Mouse (Mus musculus) kidney, embryonic 16.5 days (tissue): ENCODE measurements at regions not wholly inside any gene's neighbourhood (a gene's known extent, or its start where the extent isn't known, plus 50 kb on each side); places are given as distances from the start of the nearest gene placed in this dataset.

Source experiments
- ATAC-seq: fragments of 200-750 bp; cut with Nextera tagmentation; 2 replicates; pipeline ENCODE4 v1.8.0; 2017; ENCODE audit warnings: moderate TSS enrichment; ENCODE audit not compliant: low FRiP score, low TSS enrichment
- H3K27ac ChIP-seq: fragments of 300-500 bp; sonication (generic); 2 replicates; pipeline ENCODE4 v1.5.1; 2014; ENCODE audit warnings: low read length
- H3K27me3 ChIP-seq: fragments of 300-500 bp; sonication (generic); 2 replicates; pipeline ENCODE4 v1.6.1; 2014; ENCODE audit warnings: low read length, control low read depth, mixed read lengths; ENCODE audit not compliant: insufficient read depth
- H3K36me3 ChIP-seq: fragments of 300-500 bp; sonication (generic); 2 replicates; pipeline ENCODE4 v1.6.1; 2014; ENCODE audit warnings: low read length, control low read depth, mixed read lengths; ENCODE audit not compliant: insufficient read depth
- H3K4me1 ChIP-seq: fragments of 300-500 bp; sonication (generic); 2 replicates; pipeline ENCODE4 v1.6.1; 2014; ENCODE audit warnings: low read length, control low read depth, mixed read lengths; ENCODE audit not compliant: insufficient read depth
- H3K4me2 ChIP-seq: fragments of 300-500 bp; sonication (generic); replicated peaks from 2 replicates; pipeline ENCODE4 v1.6.1; 2014; ENCODE audit warnings: low read depth, low read length
- H3K4me3 ChIP-seq: fragments of 300-500 bp; sonication (generic); 2 replicates; pipeline ENCODE4 v1.5.1; 2014; ENCODE audit warnings: mild to moderate bottlenecking, low read length
- H3K9ac ChIP-seq: fragments of 300-500 bp; sonication (generic); replicated peaks from 2 replicates; pipeline ENCODE4 v1.6.1; 2014; ENCODE audit warnings: low read length
- H3K9me3 ChIP-seq: fragments of 300-500 bp; sonication (generic); 2 replicates; pipeline ENCODE4 v1.6.1; 2016; ENCODE audit warnings: low read length, control low read depth
- WGBS: fragments of 180-500 bp; shearing (Covaris S2); extraction: QIAGEN DNeasy Blood & Tissue Kit; methylation state at CpG from one replicate; pipeline ENCODE4 v1.1.7; 2014; 5-methylcytosine and 5-hydroxymethylcytosine counted together

GRCm38 (mm10) chr8:11098228-11098778 is 90.0 kb upstream of the Irs2 start:
- Histone ChIP-seq H3K9me3 (no peaks in the 10 kb centered on the region), H3K27me3 (no peaks in the 10 kb centered on the region), H3K4me3 (no peak overlapping the region), H3K4me1 (peaks cover 9% of the 10 kb centered on the region), H3K36me3 (no peaks in the 10 kb centered on the region), H3K4me2 (no peak overlapping the region), H3K9ac (no peak overlapping the region), H3K27ac (no peak overlapping the region)
- 14% methylated on average over 10 of the region's 10 CpGs for WGBS
- ATAC-seq = peak; percentile 76

DNA sequence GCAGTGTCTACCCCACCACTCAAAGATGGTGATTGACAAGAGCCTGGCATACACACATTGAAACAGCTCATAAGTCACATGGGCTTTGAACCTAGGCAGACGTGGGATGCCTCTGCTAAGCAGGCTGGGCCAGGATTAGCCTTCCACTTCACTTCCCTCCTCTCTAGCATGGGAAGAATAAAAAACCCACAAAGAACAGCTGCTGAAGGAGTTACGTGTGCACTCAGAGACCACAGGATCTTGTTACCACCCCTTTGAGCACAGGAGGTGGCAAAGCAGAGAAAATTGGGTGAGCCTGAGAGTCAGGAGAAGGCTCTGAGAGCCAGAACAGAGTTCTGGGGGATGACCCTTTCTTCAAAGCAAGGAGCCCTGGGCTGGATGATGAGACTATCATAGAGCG is 89.6 kb upstream of the Irs2 start:
- Histone ChIP-seq H3K27me3 (no peaks in the 10 kb centered on the region), H3K4me3 (no peak overlapping the region), H3K36me3 (no peaks in the 10 kb centered on the region), H3K4me2 (no peak overlapping the region), H3K4me1 (peaks cover 9% of the 10 kb centered on the region), H3K9ac (no peak overlapping the region), H3K27ac (no peak overlapping the region), H3K9me3 (no peaks in the 10 kb centered on the region)
- no peak for ATAC-seq
- 65% methylated on average over 3 of the region's 3 CpGs for WGBS

GRCm38 (mm10) chr8:11094516-11094915 is 86.3 kb upstream of the Irs2 start:
- no peak overlapping the region for H3K27ac ChIP-seq
- no peaks in the 10 kb centered on the region for H3K36me3 ChIP-seq
- H3K27me3 ChIP-seq = no peaks in the 10 kb centered on the region
- peaks cover 9% of the 10 kb centered on the region for H3K4me1 ChIP-seq
- no peak overlapping the region for H3K9ac ChIP-seq
- ATAC-seq = no peak
- 61% methylated on average over 8 of the region's 8 CpGs for WGBS
- H3K4me3 ChIP-seq = no peak overlapping the region
- no peaks in the 10 kb centered on the region for H3K9me3 ChIP-seq
- no peak overlapping the region for H3K4me2 ChIP-seq

DNA sequence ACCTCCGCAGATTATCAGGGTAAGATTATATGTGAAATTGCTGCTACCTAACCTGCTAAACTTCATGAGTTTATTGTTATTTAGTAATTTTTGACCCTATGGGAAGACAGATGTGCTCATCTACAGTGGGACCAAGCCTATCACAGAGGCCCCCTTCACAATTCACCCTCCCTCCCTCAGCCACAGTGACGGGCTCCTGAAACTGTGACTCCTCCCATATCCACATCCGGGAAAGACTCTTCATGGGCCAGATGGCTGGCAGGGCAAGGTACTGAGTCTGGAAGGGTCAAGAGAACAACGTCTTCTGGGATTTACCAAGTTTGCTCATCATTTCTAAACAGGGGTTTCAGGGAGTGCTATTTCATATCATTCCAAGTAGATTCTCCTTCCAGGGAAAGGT is 84.1 kb upstream of the Irs2 start:
- ATAC-seq = no peak

GRCm38 (mm10) chr8:11091675-11092345 is 83.6 kb upstream of the Irs2 start:
- H3K27me3 ChIP-seq = no peaks in the 10 kb centered on the region
- ATAC-seq = no peak
- no peak overlapping the region for H3K4me2 ChIP-seq
- H3K9me3 ChIP-seq = no peaks in the 10 kb centered on the region
- no peak overlapping the region for H3K27ac ChIP-seq
- H3K36me3 ChIP-seq = no peaks in the 10 kb centered on the region
- H3K9ac ChIP-seq = no peak overlapping the region
- no peak overlapping the region for H3K4me3 ChIP-seq
- no peaks in the 10 kb centered on the region for H3K4me1 ChIP-seq
- WGBS = 81% methylated on average over 3 of the region's 3 CpGs

More for the DNA sequence above, 84.1 kb upstream of the Irs2 start:
- no peak overlapping the region for H3K27ac ChIP-seq
- WGBS = 52% methylated on average over 4 of the region's 4 CpGs
- H3K4me2 ChIP-seq = no peak overlapping the region
- H3K4me1 ChIP-seq = no peaks in the 10 kb centered on the region
- H3K27me3 ChIP-seq = no peaks in the 10 kb centered on the region
- H3K4me3 ChIP-seq = no peak overlapping the region
- H3K9me3 ChIP-seq = no peaks in the 10 kb centered on the region
- no peaks in the 10 kb centered on the region for H3K36me3 ChIP-seq
- no peak overlapping the region for H3K9ac ChIP-seq

- Histone ChIP-seq H3K36me3 (no peaks in the 10 kb centered on the region), H3K27me3 (no peaks in the 10 kb centered on the region)
- WGBS = 46% methylated on average over 12 of the region's 12 CpGs
Observed at GRCm38 (mm10) chr8:11088946-11089665, 80.8 kb upstream of the Irs2 start.

GRCm38 (mm10) chr8:11085244-11085643 is 77.0 kb upstream of the Irs2 start:
- Histone ChIP-seq H3K27ac (no peak overlapping the region), H3K4me2 (no peak overlapping the region), H3K9me3 (no peaks in the 10 kb centered on the region), H3K4me1 (no peaks in the 10 kb centered on the region), H3K4me3 (no peak overlapping the region), H3K27me3 (no peaks in the 10 kb centered on the region), H3K36me3 (no peaks in the 10 kb centered on the region), H3K9ac (no peak overlapping the region)
- WGBS = 73% methylated on average over 1 of the region's 1 CpGs
- no peak for ATAC-seq

More at GRCm38 (mm10) chr8:11088946-11089665, 80.8 kb upstream of the Irs2 start:
- Histone ChIP-seq H3K9me3 (no peaks in the 10 kb centered on the region), H3K4me2 (no peak overlapping the region), H3K27ac (no peak overlapping the region), H3K9ac (no peak overlapping the region), H3K4me1 (no peaks in the 10 kb centered on the region), H3K4me3 (no peak overlapping the region)
- ATAC-seq = no peak

DNA sequence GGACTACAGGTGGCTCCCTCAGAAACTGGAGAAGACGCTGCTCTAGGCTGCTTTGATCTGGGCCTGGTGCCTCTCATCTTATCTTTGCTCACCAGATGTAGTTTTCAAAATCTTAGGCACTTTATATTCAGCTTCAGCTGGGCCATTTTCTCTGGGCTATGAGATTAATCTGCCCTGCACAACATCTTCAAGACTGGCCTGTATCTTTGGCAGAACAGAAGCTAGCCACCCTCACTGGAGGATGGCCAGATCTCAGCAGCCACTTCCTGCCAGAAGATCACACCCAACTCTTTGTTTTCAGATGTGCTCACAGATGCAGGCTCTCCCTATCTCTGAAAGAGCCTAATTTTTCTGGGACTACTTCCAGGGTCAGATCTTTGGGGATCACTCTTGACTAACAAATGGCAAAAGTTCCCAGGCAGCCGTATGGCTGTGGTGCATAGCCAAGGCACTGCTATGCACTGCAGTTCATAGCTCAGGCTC is 75.8 kb upstream of the Irs2 start:
- 70% methylated on average over 2 of the region's 2 CpGs for WGBS
- no peak overlapping the region for H3K27ac ChIP-seq
- no peaks in the 10 kb centered on the region for H3K27me3 ChIP-seq
- H3K36me3 ChIP-seq = no peaks in the 10 kb centered on the region
- no peak overlapping the region for H3K4me3 ChIP-seq
- ATAC-seq = no peak
- no peaks in the 10 kb centered on the region for H3K4me1 ChIP-seq
- no peaks in the 10 kb centered on the region for H3K9me3 ChIP-seq
- H3K4me2 ChIP-seq = no peak overlapping the region
- no peak overlapping the region for H3K9ac ChIP-seq

DNA sequence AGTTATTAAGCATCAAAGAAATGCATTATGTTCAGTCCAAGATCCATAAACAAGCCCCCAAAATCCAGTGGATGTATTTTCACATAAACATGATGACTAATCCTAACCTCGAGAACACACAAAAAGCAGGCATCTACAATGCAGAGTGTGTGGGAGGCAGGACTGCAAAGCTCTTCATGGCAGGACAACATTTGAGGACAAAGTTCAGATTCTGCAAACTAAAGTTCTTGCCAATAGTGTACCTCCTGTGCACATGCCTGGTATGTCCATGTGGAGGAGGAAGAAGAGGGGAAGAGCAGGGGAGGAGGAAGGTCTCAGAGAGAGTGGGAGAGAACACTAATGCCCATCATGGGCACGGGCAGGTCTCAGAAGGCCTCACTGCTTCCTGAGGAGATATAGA is 72.6 kb upstream of the Irs2 start:
- Histone ChIP-seq H3K9ac (no peak overlapping the region), H3K4me3 (no peak overlapping the region), H3K27me3 (no peaks in the 10 kb centered on the region), H3K36me3 (no peaks in the 10 kb centered on the region), H3K27ac (no peak overlapping the region), H3K4me2 (no peak overlapping the region), H3K4me1 (peaks cover 11% of the 10 kb centered on the region; the same call in 1 of the 2 replicates), H3K9me3 (no peaks in the 10 kb centered on the region)
- ATAC-seq = no peak
- 66% methylated on average over 2 of the region's 2 CpGs for WGBS

- Histone ChIP-seq H3K9ac (no peak overlapping the region), H3K4me3 (no peak overlapping the region), H3K36me3 (no peaks in the 10 kb centered on the region), H3K27ac (no peak overlapping the region), H3K27me3 (no peaks in the 10 kb centered on the region), H3K4me1 (peaks cover 11% of the 10 kb centered on the region; the same call in 1 of the 2 replicates), H3K4me2 (no peak overlapping the region), H3K9me3 (no peaks in the 10 kb centered on the region)
- no peak for ATAC-seq
- 74% methylated on average over 11 of the region's 11 CpGs for WGBS
Observed at GRCm38 (mm10) chr8:11079805-11080204, 71.5 kb upstream of the Irs2 start.
